Mouse (Mus musculus) forebrain, embryonic 10.5 days (tissue): ENCODE measurements around the gene Tdrd7. TPM values are rescaled to one million over a fixed set of nuclear protein-coding genes. Genes with fewer than 3 reads are reported as not detected.
A peak's percentile ranks its signal among the peaks of the same experiment; 100 is the strongest.

ENCODE experiments used
- DNase-seq: peaks from one replicate; pipeline ENCODE4 v3.0.0-alpha.2; 2017; ENCODE audit warnings: low spot score; ENCODE audit errors: extremely low spot score
- H3K27ac ChIP-seq: fragments of 300-500 bp; sonication (generic); 2 replicates; pipeline ENCODE4 v1.5.1; 2016; ENCODE audit warnings: mild to moderate bottlenecking
- H3K27me3 ChIP-seq: fragments of 300-500 bp; sonication (generic); 2 replicates; pipeline ENCODE4 v1.6.1; 2016; ENCODE audit warnings: mild to moderate bottlenecking; ENCODE audit not compliant: poor library complexity, severe bottlenecking
- H3K36me3 ChIP-seq: fragments of 300-500 bp; sonication (generic); replicated peaks from 2 replicates; pipeline ENCODE4 v1.6.1; 2016; ENCODE audit warnings: mild to moderate bottlenecking, moderate library complexity
- H3K4me1 ChIP-seq: fragments of 300-500 bp; sonication (generic); 2 replicates; pipeline ENCODE4 v1.6.1; 2016
- H3K4me3 ChIP-seq: fragments of 300-500 bp; sonication (generic); 2 replicates; pipeline ENCODE4 v1.5.1; 2016; ENCODE audit warnings: mild to moderate bottlenecking, moderate library complexity
- H3K9me3 ChIP-seq: fragments of 300-500 bp; sonication (generic); 2 replicates; pipeline ENCODE4 v1.6.1; 2016; ENCODE audit warnings: mild to moderate bottlenecking, moderate library complexity
- WGBS: fragments of 180-500 bp; shearing (Covaris S2); methylation state at CpG from one replicate; pipeline ENCODE4 v1.1.7; 2016; 5-methylcytosine and 5-hydroxymethylcytosine counted together
- polyA plus RNA-seq: library from polyadenylated mRNA; unstranded; fragments of >200 nt; fragmentation: Nextera tagmentation; extraction: Ambion mirVana; gene quantifications from 2 replicates; pipeline ENCODE4 v1.2.1, GENCODE M21; 2016

The Tdrd7 gene
- 9.1 and 9.3 TPM in 2 replicates for polyA plus RNA-seq

DNA sequence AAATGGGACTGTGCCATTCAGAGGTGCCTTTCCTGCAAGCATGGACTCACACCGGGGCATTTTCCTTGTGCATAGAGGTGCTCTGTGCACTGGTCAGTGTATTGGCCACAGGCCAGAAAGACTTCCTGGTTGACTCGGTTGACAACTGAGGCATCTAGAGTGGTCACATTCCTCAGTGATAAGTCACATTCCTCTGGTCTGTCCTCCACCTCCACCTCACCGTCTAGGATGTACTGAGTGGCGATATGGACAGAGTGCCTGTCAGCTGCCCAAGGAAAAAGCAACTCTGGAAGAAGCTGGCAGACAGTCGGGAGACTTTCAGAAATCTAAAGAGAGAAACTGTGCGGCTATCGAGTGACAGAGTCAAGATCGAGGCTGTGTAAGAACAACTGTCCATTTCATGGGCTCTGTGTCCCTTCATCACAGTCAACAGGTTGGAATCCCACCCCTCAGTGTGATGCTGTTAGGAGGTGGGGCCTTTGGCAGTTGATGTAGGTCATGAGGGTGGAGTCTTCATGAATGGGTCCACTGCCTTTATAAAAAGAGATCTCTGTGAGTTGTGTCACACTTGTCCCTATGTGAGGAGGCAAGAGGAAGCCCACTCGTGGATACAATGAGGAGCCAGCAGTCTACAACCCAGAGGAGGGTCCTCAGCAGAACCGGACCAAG lies at the start of gene Tdrd7:
TSS of gene Tdrd7 (plus strand) at position 564 of the 669 bp plus-strand sequence.
- 0 out of 2 replicates have a peak within 1 kb of the TSS, but pooled peaks have one; percentile 1 for H3K27ac ChIP-seq
- DNase-seq: no peak
- 85% methylated on average over 10 of the region's 10 CpGs for WGBS
- peaks cover 50% of the 10 kb centered on the region for H3K4me1 ChIP-seq
- H3K36me3 ChIP-seq: no peaks in the 10 kb centered on the region
- H3K4me3 ChIP-seq: no peak within 1 kb of the TSS
- H3K9me3 ChIP-seq: no peaks in the 10 kb centered on the region
- peaks cover 10% of the 10 kb centered on the region; the same call in 1 of the 2 replicates for H3K27me3 ChIP-seq

DNA sequence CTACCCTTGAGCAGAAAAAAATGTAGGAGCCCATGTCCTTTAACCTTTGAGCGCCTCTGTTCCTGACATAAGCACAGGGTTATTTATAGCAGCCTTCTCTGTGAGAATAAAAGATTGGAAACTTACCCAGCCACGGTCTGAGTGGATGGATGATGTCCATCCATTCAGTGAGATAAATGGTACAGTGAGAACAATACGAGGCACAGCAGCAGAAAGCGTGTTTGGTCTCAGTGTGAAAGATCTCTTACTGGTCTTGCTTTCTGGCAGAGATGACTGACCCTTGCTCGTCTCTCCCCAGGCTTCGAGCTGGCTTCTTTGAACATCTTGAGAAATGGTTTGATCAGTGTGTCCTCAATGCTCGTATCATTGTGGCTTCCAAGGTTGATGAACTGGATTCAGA lies 48.0 kb upstream of the Tdrd7 start:
- H3K36me3 ChIP-seq: no peaks in the 10 kb centered on the region
- no peak overlapping the region for H3K27ac ChIP-seq
- WGBS: 89% methylated on average over 7 of the region's 7 CpGs
- H3K4me3 ChIP-seq: no peak overlapping the region
- H3K9me3 ChIP-seq: no peaks in the 10 kb centered on the region
- no peak for DNase-seq
- H3K27me3 ChIP-seq: no peaks in the 10 kb centered on the region
- no peaks in the 10 kb centered on the region for H3K4me1 ChIP-seq

DNA sequence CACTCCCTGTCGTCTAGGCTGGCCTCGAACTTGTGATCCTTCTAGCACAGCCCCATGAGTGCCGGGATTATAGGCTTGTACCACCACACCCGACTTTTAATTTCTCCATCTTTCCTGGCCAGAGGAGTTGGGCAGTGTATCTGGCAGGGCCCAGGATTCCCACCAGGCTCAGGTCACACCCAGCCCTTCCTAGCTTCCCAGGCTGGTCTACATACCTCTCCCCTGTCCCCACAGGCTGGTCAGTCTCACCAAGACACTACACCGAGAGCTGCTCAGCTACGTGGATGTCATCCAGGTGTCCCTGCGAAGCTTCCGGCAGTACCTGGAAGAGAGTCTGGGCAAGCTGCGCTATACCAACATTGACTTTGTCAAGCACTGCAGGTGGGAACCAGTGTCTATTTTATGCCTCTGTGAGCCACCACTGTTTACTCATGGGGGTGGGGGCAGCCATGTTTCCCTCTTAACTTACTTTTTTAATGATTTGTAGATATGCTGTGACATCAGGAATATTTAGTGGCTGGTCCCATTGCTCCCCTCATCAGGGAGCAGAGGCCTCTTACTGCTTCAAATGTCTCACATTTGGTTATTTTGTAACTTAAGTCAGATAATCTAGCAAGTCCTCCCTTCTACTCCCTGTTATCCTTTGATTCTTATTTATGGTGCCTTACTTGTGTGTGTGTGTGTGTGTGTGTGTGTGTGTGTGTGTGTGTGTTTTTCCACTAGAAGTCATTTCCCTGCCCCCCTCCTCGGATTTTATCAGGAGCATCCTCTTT lies 43.3 kb upstream of the Tdrd7 start:
- Histone ChIP-seq H3K27me3 (no peaks in the 10 kb centered on the region), H3K36me3 (no peaks in the 10 kb centered on the region), H3K27ac (no peak overlapping the region), H3K4me1 (0 out of 2 replicates have a peak, but pooled peaks cover 5% of the 10 kb centered on the region), H3K9me3 (no peaks in the 10 kb centered on the region), H3K4me3 (no peak overlapping the region)
- DNase-seq: no peak
- WGBS: 92% methylated on average over 10 of the region's 10 CpGs

DNA sequence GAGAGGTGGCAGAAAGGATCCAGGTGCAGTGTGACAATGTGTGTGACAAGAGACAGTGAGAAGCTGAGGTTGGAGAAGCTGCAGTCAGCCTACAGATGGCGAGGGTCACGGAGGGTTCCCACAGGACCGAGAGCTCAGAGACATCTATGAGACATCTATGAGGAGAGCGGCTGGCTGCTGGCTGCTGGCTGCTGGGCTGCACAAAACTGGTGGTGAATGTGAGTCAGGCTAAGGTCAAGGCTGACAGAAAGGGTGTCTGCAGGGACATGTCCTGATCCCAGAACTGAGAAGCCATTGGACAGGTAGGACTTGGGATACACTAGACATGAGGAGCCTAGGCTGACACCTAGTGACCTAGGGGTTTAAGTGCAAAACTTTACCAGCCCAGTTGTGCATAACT lies 41.1 kb upstream of the Tdrd7 start:
- H3K4me1 ChIP-seq: 0 out of 2 replicates have a peak, but pooled peaks cover 5% of the 10 kb centered on the region
- H3K9me3 ChIP-seq: no peaks in the 10 kb centered on the region
- no peaks in the 10 kb centered on the region for H3K27me3 ChIP-seq
- H3K4me3 ChIP-seq: no peak overlapping the region
- WGBS: 92% methylated on average over 4 of the region's 4 CpGs
- H3K27ac ChIP-seq: no peak overlapping the region
- DNase-seq: no peak
- H3K36me3 ChIP-seq: no peaks in the 10 kb centered on the region

DNA sequence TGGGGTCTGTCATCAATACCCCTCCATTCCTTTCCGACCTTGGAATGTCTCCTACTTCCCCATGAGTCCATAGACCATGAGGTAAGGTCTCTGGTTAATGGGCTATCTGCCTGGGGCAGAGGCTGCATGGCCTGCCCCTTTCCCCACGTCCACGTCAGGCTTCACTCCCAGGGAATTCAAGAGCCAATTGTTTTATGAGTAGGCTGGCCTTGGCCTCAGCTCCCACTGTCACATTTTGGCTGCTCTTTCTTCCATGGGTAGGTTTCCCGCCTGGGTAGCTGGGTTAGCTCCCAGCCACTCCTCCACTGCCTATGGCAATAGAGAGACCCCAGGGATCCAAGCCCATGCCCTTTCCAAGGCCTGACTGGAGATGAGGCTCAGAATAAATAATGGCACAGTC lies 36.6 kb upstream of the Tdrd7 start:
- Histone ChIP-seq H3K4me3 (no peak overlapping the region), H3K9me3 (no peaks in the 10 kb centered on the region), H3K27me3 (no peaks in the 10 kb centered on the region), H3K36me3 (no peaks in the 10 kb centered on the region), H3K27ac (no peak overlapping the region), H3K4me1 (0 out of 2 replicates have a peak, but pooled peaks cover 5% of the 10 kb centered on the region)
- no peak for DNase-seq
- WGBS: 91% methylated on average over 4 of the region's 4 CpGs

DNA sequence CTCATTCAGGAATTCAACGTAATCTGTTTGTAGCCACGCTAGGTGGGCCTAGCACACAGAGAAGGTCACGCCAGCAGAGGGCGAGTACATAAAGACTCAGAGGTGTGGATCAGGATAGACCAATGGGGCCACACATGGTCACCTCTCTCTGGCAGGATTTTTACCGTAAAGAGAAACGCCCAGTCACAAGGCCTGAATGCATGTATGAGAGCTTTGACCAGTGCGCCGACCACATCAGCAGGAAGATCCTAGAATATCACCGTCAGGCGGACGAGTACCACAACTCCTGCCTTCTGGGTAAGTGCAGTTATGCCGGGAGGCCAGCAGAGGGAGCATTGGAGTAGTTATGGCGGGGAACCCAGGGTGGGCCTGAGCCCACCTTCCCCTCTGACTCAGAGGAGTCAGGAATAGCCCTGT lies 23.5 kb upstream of the Tdrd7 start:
- peak; percentile 74 for DNase-seq
- Histone ChIP-seq H3K27ac (no peak overlapping the region), H3K4me3 (peak overlapping the region; percentile 19), H3K27me3 (no peaks in the 10 kb centered on the region), H3K4me1 (0 out of 2 replicates have a peak, but pooled peaks cover 5% of the 10 kb centered on the region), H3K9me3 (no peaks in the 10 kb centered on the region), H3K36me3 (no peaks in the 10 kb centered on the region)
- WGBS: 33% methylated on average over 13 of the region's 13 CpGs

DNA sequence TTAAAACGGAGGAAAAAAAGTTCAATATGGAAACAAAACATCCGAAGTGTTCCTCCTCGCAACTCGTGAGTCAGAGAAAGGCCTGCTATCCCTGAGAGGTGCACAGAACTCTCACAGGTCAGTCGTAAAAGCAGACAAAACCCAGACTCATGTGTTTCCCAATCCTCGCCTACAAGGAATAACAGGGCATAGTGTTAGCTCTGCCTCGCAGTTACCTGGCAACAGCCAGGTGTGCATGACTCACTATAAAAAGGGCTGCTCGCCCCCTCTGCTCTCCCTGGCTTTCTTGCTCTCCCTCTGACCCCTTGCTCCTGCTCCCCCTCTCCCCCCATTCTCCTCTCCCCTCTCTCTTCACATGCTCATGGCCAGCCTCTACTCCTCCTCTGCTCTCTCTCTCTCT lies 17.4 kb upstream of the Tdrd7 start:
- Histone ChIP-seq H3K9me3 (no peaks in the 10 kb centered on the region), H3K27ac (no peak overlapping the region), H3K4me3 (no peak overlapping the region), H3K27me3 (no peaks in the 10 kb centered on the region), H3K36me3 (no peaks in the 10 kb centered on the region), H3K4me1 (peaks cover 15% of the 10 kb centered on the region)
- no peak for DNase-seq
- WGBS: 85% methylated on average over 8 of the region's 8 CpGs

DNA sequence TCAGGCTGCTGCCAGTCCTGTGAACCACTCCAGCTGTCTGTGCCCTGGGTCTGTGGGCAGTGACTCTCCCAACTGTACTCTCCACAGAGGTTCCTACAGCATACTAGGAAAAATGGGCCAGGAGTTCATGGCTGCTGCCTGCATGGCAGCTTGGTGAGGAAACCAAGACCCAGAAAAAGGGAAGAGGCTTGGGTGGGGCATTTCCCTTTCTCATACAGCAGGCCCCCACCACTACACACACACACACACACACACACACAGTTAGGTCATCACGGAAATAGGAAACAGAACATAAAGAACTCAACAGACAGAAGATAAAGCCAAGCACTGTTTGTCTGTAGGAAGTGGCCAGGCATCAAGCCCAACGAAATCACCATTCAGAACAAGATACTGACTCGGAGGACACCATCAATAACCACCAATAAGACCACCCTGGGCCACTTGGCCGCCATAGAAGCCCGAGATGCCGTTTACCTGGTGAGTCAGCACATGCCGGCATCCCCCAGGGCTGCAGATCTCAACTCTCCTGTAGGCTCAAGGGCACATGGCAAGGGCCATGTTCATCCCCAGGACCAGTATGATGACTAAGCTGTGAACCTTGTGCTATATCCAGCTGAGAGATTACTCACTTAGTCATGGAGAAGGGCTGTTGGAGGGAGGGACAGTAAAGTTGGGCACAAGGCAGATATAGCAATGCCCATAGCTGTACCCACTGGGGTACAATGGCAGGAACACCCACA lies 15.9 kb upstream of the Tdrd7 start:
- Histone ChIP-seq H3K27me3 (no peaks in the 10 kb centered on the region), H3K9me3 (no peaks in the 10 kb centered on the region), H3K4me3 (no peak overlapping the region), H3K4me1 (peaks cover 15% of the 10 kb centered on the region), H3K27ac (no peak overlapping the region), H3K36me3 (no peaks in the 10 kb centered on the region)
- no peak for DNase-seq
- whole genome bisulfite sequencing: 89% methylated on average over 7 of the region's 7 CpGs

DNA sequence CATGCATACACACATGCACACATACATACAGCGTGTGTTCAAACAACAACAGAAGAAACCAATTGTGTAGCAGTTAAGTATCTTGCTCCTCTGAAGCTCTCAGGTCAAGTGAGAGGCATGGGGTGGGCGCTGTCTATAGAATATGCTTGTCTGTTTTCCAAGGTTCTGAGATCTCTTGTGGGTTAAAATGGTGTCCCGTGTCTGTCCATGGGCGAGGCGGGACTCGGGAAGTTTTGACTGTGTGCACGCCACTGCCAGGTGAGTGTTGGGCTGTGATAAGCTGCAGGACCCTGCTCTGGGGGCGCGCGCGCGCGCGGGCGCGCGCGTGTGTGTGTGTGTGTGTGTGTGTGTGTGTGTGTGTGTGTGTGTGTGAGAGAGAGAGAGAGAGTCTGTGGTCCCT lies 13.3 kb upstream of the Tdrd7 start:
- H3K36me3 ChIP-seq: no peaks in the 10 kb centered on the region
- 87% methylated on average over 18 of the region's 18 CpGs for WGBS
- DNase-seq: no peak
- no peaks in the 10 kb centered on the region for H3K27me3 ChIP-seq
- H3K4me3 ChIP-seq: no peak overlapping the region
- H3K27ac ChIP-seq: no peak overlapping the region
- H3K4me1 ChIP-seq: peaks cover 15% of the 10 kb centered on the region
- H3K9me3 ChIP-seq: no peaks in the 10 kb centered on the region; the same call in 1 of the 2 replicates

DNA sequence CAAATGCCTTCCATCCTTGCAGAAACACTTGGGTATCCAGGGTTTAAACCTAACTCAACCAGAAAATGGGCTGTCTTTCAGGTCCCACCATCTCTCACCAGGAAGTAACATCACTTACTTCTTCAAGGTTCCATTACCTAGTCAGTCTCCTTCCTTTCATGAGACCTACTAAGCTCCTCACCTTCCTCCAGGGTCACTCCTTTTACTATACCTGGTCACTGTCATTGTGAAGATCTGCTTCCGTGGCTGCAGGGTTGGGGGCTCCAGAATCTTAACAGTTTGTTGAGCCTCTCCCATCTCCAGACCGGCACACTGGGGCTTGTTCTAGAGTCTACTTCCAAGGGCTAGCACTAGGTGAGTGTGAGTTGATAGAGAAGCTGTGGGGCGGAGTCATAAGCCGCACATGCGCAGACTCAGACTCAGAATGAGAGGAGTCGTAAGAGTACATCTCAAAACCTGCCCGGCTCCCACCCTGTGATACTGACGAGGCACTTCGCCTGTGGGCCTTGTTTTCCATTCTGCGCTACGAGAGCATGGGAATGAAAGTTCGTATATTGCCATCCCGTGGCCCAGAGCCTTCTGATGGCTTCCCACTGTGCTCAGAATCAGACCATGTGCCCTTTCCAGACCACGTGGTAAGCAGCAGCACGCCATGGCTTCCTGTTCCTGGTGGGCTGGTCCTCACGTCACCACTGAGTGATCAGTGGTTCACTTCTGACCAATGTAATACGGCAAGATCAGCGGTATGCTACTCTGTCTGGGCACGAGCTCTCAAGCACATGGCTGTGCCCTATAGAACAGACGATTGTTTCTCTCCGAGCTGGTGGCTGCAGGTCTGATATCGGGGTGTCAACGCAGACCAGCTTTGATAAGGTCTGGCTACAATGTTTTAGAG lies 11.9 kb upstream of the Tdrd7 start:
- H3K4me1 ChIP-seq: peaks cover 8% of the 10 kb centered on the region
- no peak overlapping the region for H3K27ac ChIP-seq
- no peaks in the 10 kb centered on the region for H3K27me3 ChIP-seq
- H3K36me3 ChIP-seq: no peaks in the 10 kb centered on the region
- H3K9me3 ChIP-seq: no peaks in the 10 kb centered on the region; the same call in 1 of the 2 replicates
- no peak overlapping the region for H3K4me3 ChIP-seq
- WGBS: 92% methylated on average over 23 of the region's 23 CpGs
- DNase-seq: no peak

DNA sequence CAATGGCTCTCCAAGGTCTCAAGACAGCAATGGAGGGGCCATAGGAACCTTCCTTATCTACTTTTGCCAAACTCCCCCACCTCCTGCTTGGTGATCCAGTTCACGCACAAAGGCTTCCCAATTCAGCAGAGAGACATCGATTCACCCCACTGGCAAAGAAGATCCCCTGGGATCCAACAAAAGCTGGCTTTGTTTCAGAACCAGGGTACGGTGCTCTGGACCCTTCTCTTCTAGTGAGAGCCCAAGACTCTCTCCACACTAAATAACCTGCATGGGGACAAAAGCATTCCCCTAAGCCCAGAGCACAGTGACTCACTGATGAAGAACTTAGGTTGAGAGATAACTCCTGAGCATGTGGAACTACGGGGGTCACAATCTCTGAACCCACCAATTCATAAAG lies 9.9 kb upstream of the Tdrd7 start:
- Histone ChIP-seq H3K4me1 (no peaks in the 10 kb centered on the region), H3K4me3 (no peak overlapping the region), H3K9me3 (no peaks in the 10 kb centered on the region; the same call in 1 of the 2 replicates), H3K36me3 (no peaks in the 10 kb centered on the region), H3K27ac (no peak overlapping the region), H3K27me3 (no peaks in the 10 kb centered on the region)
- 85% methylated on average over 4 of the region's 4 CpGs for WGBS
- no peak for DNase-seq

DNA sequence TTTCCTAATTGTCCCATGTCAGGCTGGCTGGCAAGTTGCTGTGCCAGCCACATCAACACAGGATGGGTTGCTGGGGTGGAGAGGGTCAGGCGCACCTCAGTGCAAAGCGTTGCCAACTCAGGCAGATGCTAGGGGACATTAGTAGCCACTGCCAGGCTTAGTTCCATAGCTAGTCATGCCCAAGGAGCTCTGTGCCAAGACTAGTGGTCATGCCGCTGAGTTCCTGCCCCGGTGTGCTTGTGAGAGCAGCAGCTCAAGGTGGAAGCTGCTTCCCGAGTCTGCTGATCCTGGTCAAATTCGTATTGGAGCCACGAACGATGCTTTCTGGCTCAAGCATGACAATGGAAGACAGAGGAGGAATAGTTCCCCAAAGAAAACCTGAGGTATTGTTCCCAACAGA lies 9.0 kb upstream of the Tdrd7 start:
- DNase-seq: no peak
- Histone ChIP-seq H3K27me3 (no peaks in the 10 kb centered on the region), H3K36me3 (no peaks in the 10 kb centered on the region), H3K27ac (no peak overlapping the region), H3K9me3 (no peaks in the 10 kb centered on the region; the same call in 1 of the 2 replicates), H3K4me3 (no peak overlapping the region), H3K4me1 (no peaks in the 10 kb centered on the region)
- 97% methylated on average over 8 of the region's 8 CpGs for WGBS
